ENCODE assay signal across 18 mouse cellular contexts in genomic region chr1:63965446-63965845, GRCm38 (mm10).
"Had no signal": no experiment of that assay in that cellular context is flagged by ENCODE, and none has a peak within 500 bp of the region (broad histone marks: within the 10 kb centered on the region; RNA-seq: fewer than 3 reads in every experiment).

No protein-coding gene starts in this region.

- H3K4me2 ChIP-seq: lung, embryonic 15.5 days; midbrain, embryonic 12.5 days; neural tube, embryonic 12.5 days; stomach, embryonic 15.5 days had no signal

- H3K36me3 ChIP-seq: lung, embryonic 15.5 days; midbrain, embryonic 10.5 days; midbrain, embryonic 12.5 days; neural tube, embryonic 12.5 days; stomach, embryonic 15.5 days had no signal

- DNase-seq: liver, postnatal 0 days; lung, adult 2 months; lung, postnatal 14 days; lung, postnatal 36 days; midbrain, embryonic 14.5 days; right cerebral cortex, postnatal 14 days; thymus, postnatal 14 days; thymus, postnatal 36 days had no signal

- H3K9me3 ChIP-seq: lung, embryonic 15.5 days; midbrain, embryonic 10.5 days; midbrain, embryonic 12.5 days; neural tube, embryonic 12.5 days; stomach, embryonic 15.5 days had no signal

- H3K4me3 ChIP-seq: lung, embryonic 15.5 days; midbrain, embryonic 10.5 days; midbrain, embryonic 12.5 days; myocyte; neural tube, embryonic 12.5 days; stomach, embryonic 15.5 days had no signal

- H3K4me1 ChIP-seq: lung, embryonic 15.5 days; midbrain, embryonic 10.5 days; midbrain, embryonic 12.5 days; neural tube, embryonic 12.5 days; stomach, embryonic 15.5 days had no signal

- ATAC-seq: liver, postnatal 0 days; lung, postnatal 0 days; midbrain, embryonic 16.5 days had no signal

- H3K9ac ChIP-seq: liver, postnatal 0 days; lung, embryonic 15.5 days; midbrain, embryonic 12.5 days; neural tube, embryonic 12.5 days; stomach, embryonic 15.5 days had no signal

- H3K27me3 ChIP-seq: lung, embryonic 15.5 days; midbrain, embryonic 12.5 days; neural tube, embryonic 12.5 days; stomach, embryonic 15.5 days had no signal

- H3K27ac ChIP-seq: lung, embryonic 15.5 days; macrophage; midbrain, embryonic 10.5 days; midbrain, embryonic 12.5 days; neural tube, embryonic 12.5 days; stomach, embryonic 15.5 days; stomach, postnatal 0 days had no signal
